In the genomic region with DNA sequence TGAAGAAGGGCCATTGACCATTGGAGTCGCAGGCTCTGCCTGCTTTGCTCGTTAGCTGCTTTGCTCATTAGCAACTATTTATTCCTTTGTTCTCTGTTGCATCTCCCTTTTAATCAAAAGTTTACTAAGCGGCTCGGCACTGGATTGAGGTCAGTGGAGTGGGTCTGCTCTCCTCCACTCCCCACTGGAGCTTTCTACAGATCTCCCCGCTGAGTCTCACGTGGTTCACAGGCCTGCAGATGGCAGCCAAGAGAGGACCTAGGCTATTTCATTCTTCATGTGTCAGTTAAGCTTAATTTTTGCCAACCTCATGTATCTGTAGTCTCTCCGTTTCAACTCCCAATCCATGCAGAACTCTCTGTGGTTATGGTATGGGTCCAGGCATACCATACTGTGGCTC, we compare ENCODE assay signal across 22 mouse cellular contexts. TPM values are rescaled to one million over a fixed set of nuclear protein-coding genes. Genes with fewer than 3 reads are reported as not detected.
"Had no signal": no experiment of that assay in that cellular context is flagged by ENCODE, and none has a peak within 500 bp of the region (broad histone marks: within the 10 kb centered on the region; RNA-seq: fewer than 3 reads in every experiment).

No protein-coding gene starts in this region.

- H3K4me2 ChIP-seq: limb, embryonic 12.5 days; limb, embryonic 15.5 days; liver, embryonic 11.5 days; lung, embryonic 14.5 days; midbrain, embryonic 12.5 days; midbrain, embryonic 15.5 days; stomach, embryonic 15.5 days had no signal

- H3K9me3 ChIP-seq: limb, embryonic 12.5 days; limb, embryonic 15.5 days; midbrain, embryonic 15.5 days; stomach, embryonic 15.5 days had no signal

- H3K36me3 ChIP-seq: limb, embryonic 12.5 days; limb, embryonic 15.5 days; midbrain, embryonic 12.5 days; midbrain, embryonic 15.5 days; stomach, embryonic 15.5 days had no signal

- H3K27ac ChIP-seq: limb, embryonic 12.5 days; limb, embryonic 15.5 days; liver, embryonic 14.5 days; macrophage; midbrain, embryonic 12.5 days; midbrain, embryonic 15.5 days; stomach, embryonic 15.5 days had no signal

- H3K4me3 ChIP-seq: limb, embryonic 12.5 days; limb, embryonic 15.5 days; midbrain, embryonic 12.5 days; midbrain, embryonic 15.5 days; stomach, embryonic 15.5 days had no signal

- DNase-seq: kidney, adult 11 months; kidney, adult 8-10 months; kidney, postnatal 25 days; left cerebral cortex, postnatal 4 days; liver, postnatal 0 days; lung, embryonic 14.5 days; right cerebral cortex, postnatal 25 days; spleen, adult 18-20 months; thymus, adult 18-20 months; thymus, postnatal 36 days had no signal

- H3K9ac ChIP-seq: limb, embryonic 12.5 days; limb, embryonic 15.5 days; liver, embryonic 14.5 days; liver, postnatal 0 days; lung, embryonic 14.5 days; midbrain, embryonic 12.5 days; midbrain, embryonic 15.5 days; stomach, embryonic 15.5 days had no signal

- ATAC-seq: liver, postnatal 0 days; lung, postnatal 0 days; midbrain, embryonic 15.5 days had no signal

- H3K4me1 ChIP-seq: limb, embryonic 12.5 days; limb, embryonic 15.5 days; midbrain, embryonic 15.5 days; stomach, embryonic 15.5 days had no signal

RNA-seq across cellular contexts. Expression of a gene that starts 16.5 kb away (rescaled TPM):
- total RNA-seq: left cerebral cortex, adult 8-10 months; left cerebral cortex, postnatal 14 days; megakaryocyte, adult 5-6 weeks had no signal
- polyA plus RNA-seq: liver, postnatal 0 days; lung, embryonic 14.5 days; lung, postnatal 0 days; macrophage had no signal
